Mouse (Mus musculus): ENCODE results near the gene Ipcef1. TPM values are rescaled to one million over a fixed set of nuclear protein-coding genes. Genes with fewer than 3 reads are reported as not detected.

Ipcef1 gene
- 1 to 10 TPM; 1.2 to 1.9 (median 1.5) TPM for total RNA-seq (2022)

DNA sequence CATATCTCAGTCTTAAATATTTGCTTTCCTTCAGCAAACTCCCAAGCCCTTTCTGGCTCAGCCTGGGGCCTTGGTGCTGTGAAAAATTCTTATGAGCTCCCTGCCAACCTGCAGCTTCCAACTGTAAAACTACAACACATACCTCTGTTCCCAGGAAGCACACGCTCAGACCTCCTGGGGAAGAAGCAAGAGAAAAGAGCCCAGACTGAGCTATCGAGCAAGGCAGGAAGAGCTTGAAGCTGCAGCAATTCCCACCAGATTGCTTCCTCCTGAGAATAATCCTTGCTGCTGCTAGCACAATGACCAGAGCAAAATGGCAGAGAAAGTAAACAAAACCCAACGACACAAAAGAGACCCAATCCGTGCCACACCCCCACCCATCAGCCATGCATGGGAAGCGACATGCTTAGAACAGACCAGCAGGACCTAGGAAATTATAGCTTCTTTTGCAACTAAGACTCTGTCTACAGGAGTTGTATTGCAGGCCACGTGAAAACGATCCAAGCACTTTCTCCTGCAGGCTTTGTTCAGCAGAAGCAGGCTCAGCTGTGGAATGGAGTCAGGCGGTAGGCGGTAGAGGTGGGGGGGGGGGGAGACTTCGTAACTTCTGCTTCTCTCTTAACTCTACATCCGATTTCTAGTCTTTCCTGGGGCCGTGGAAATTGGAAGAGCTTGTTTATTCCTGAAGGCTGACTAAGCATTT lies at the start of gene Ipcef1:
TSS of gene Ipcef1 (minus strand) at position 164 of the 703 bp plus-strand sequence.
- no peak for DNase-seq

DNA sequence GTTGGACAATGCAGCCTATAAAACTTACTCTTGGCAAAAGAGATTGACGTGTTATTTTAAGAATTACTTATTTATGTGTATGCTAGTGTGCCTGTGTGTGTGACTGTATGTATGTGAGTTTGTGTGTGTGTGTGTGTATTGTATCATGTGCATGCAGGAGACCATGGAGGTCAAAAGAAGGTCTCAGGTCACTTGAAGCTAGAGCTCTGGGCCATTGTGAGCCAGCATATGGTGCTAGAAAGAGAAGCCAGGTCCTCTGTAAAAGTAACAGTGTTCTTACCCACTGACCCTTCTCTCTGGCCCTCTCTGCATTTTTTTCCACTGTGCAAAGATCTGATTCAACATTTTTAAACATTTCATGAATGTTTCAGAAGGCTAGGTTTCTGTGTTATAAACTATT lies 25.7 kb upstream of the Ipcef1 start:
- no peak for DNase-seq

DNA sequence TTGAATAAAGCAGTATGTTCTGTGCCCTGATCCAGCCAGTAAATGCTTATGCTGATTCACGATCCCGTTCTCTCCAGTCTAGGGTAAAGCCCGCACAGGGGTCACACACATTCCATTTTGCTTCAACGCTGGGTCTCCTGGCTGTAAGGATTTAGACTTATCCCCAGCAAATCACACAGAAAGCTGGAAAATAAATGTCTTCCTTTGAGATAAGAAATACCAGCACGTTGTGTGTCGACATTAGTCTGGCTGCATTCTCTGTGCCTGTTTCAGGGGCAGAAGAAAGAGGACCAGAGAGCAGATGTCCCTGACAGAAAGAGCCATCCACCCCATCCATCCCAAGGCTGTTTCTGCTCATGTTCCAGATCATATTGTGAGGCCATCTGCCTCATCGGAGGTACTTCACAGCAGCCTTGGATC lies 25.1 kb upstream of the Ipcef1 start:
- DNase-seq: no peak

DNA sequence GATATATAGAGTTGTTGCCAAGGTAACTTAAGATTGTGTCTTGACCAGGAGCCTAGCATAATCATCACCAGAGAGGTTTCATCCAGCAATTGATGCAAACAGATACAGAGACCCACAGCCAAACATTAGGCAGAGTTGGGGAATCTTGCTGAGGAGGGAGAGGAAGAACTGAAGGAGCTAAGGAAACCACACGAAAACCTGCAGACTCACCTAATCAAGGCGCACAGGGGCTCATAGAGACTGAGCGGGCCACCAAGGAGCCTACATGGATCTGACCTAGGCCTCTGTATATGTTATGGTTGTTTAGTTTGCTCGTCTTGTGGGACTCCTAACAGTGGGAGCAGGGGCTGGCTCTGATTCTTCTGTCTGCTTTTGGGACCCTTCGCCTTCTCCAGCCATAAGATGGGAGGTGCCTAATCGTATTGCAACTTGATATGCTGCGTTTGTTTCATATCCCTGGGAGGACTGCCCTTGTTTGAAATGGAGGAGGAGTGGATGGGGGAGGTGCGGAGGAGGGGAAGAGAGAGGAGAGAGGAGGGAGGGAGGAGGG lies 24.5 kb upstream of the Ipcef1 start:
- DNase-seq: no peak

DNA sequence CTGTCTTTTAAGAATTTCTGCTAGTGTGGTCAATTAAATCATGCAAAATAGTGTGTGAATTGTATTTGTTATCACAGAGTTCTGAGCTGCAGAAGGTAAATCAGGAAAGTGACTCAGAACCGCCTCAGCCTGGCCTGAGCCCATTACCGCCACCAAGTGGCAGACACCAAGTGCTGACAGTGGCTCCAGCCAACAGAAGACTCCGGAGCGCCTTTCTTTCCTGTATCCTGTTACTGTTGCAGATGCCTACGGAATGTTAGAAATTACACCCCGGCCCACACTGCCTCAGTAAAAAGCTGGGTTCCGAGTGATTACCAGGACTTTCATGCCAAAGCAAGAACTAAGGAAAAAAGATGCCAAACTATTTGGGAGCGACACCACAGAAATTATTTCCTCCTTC lies 23.9 kb upstream of the Ipcef1 start:
- peak; percentile 45 for DNase-seq

DNA sequence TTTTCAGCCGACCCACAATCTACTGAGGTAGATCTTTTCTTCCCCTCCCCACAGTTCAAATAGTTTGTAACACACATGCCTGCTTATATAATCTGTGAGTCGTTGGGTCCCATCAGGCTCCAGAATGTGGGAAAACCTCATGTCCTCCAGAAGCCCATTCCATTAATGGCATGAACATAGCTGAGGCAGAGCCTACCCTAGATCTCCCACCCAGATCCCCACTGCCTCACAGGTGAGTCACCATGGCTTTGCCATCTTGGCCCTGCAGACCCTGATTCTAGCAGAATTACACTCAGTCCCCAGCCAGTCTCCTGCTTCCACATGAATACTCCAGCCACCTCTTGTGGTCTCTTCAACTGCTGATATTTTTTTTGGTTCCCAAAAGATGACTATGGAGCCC lies 23.4 kb upstream of the Ipcef1 start:
- DNase-seq: no peak

DNA sequence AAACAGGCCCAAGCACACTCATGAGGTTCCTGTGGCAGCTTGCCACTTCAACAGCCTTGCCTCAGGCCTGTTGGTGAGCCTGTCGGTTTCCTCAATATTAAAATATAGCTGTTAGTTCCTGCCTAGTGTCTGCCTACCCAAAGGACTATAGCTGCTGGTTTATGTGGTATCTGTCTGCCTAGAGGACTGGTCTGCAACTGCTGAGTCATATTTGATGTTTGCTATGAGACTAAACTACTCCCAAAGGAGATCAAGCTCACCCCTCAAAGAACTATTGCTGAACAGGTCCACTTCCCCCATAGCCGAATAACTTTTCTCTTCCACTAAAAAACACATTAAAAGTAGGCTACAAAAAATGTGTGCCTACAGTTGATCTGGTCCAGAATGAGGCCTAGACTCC lies 22.0 kb upstream of the Ipcef1 start:
- no peak for DNase-seq

DNA sequence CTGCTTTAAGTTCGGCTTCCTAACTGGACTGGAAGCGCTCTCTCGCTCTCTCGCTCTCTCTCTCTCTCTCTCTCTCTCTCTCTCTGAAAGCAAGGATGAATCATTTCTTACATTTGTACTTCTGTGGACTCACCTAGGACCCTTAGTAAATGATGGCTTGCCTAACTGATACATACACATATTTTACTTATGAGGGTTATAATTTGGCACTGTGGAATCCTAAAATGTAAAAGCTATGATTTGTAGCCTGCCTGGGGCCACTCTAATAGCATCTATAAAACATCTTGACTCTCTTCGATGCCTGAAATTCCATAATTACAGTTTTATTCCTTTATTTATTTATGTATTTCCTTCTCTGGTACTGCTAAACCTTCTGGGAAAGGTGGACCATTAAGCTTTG lies 18.6 kb upstream of the Ipcef1 start:
- DNase-seq: no peak

DNA sequence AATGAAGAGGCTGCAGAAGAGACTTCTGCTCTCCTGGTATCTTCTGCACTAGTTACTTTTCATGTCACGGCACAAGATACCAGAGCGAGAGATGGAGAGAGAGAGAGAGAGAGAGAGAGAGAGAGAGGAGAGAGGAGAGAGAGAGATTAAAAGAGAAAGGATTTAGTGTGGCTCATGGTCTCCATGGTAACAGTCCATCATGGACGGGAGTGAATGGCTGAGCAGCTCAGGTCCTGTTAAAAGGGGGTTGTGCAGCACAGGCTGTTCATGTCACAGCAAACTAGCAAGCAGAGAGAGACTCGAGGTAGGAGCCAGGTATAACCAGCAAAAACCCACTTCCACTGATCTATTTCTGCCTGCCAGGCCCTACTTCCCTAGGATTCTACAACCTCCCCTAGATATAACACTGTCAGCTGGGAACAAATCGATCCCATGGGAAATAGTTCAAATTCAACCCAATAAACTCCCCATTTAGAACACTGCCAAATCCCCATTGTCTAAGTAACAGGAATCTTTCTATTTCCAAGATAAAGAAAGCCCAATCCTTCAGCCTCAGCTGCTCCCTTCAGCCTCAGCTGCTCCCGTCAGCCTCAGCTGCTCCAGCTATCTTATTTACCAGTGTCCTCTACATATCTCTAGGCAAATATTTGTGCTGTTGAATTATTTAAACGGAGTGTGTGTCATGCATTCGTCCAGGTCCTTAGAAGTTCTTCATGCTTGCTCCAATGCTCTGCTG lies 18.0 kb upstream of the Ipcef1 start:
- DNase-seq: no peak

DNA sequence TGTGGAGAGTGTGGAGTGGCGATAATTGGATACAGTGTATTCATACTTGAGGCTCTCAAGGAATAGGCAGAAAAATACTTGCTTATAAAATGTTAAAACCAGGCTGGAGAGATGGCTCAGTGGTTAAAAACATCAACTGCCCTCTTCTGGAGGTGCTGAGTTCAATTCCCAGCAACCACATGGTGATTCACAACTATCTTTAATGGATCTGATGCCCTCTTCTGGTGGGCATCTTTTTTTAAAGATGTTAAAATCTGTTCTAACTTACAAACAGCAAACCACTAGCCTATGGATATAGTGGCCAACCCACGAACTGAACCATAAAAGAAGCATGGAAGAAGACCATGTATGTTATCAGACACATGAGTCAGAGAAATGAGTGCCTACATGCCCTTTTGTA lies 16.8 kb upstream of the Ipcef1 start:
- no peak for DNase-seq

DNA sequence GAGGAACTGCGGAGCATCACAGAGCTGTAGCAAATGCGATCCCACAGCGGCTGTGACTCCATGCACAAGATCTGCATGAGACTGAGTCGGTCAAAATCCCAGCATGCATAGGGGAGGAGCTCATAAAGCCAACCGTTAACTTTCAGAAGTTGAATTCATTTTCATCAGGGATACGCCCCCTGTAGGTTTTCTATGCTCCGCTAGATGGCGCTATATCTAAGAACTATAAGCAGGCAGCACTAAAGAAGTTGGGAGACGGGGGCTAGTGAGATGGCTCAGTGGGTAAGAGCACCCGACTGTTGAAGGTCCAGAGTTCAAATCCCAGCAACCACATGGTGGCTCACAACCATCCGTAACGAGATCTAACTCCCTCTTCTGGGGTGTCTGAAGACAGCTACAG lies 16.3 kb upstream of the Ipcef1 start:
- DNase-seq: no peak

DNA sequence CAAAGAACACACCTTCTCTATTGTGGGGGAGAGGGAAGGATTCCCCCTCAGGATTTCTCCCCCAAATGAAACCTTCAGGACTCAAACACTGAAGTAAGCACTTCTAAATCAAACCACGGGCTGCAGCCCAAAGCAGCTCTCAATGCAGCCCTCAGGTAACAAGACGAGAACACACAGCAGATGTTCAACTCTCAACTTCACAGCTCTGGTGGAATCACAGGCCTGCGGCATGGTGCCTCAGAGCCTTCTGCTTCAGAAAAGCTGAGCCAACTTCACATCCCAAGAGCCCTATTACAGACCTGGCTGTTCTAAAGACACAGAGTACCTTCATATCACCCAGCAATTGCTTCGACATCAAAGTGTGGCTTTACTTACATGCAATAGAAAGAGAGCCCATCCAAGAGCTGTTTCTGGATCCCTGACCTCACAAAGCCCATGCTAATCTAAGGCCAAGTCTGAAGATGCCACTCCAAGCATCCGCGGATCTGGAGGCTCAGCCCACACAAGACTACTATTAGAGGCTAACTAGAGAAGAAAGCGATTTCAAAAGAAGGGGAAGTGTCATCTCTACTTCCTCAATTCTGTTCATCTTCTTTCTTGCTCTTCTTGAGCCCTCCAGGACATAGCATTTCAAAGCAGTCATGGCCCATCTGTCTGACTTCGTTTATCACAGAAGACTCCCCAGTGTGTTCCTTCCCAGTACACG lies 11.6 kb upstream of the Ipcef1 start:
- DNase-seq: no peak

DNA sequence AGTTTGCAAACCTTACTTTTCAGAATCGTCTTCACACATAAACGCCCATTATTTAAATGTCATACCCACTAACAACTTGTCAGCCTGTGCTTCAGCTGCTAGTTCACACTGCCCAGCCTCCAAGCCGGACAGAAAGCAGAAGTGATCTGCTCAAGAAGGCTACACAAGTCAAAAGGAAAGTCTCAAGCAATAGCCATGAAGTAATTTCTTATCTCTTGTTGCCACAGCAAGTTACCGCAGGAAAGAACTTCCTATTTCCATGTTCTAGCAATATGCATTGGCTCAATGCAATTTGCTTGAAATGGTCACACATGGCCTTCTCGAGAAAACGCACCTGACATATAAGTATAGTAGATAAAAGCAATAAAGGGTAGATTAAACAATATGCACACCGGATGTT lies 10.7 kb upstream of the Ipcef1 start:
- no peak for DNase-seq

DNA sequence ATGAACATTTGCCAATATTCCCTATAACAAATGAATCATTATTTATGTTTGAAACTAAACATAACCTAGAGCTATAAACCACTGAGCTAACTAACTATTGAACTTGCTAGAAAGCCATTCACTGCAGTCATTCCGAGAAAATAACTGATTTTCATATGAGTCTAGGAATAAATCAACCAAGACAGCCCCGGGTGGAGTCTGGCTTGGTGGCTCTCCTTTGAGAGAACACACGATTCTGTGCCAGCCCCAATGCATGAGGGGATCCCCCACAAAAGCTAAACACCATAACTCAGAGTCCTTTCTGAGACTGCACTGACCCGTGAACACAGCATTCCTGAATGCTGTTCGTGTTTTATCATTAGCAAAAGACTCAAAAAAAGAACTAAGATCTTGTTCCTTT lies 8.0 kb upstream of the Ipcef1 start:
- no peak for DNase-seq

DNA sequence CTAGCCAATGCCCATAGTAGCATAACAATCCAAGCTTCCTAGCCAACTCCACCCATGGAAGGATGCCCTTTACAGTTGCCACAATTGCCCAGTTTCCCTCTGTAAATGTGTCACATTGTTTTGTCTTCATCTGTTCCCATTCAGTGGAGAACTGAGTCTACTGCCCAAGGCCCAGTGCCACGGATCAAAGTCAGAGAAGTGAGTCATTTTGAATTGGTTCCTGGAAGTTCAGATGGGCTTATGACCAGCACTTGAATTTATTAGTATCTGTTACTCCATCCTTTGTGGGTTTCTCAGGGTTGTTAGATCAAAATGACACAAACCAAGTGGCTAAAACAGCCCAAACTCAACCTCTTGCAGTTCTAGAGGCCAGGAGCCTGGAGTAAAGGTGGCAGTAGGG lies 5.3 kb upstream of the Ipcef1 start:
- peak; percentile 22 for DNase-seq

DNA sequence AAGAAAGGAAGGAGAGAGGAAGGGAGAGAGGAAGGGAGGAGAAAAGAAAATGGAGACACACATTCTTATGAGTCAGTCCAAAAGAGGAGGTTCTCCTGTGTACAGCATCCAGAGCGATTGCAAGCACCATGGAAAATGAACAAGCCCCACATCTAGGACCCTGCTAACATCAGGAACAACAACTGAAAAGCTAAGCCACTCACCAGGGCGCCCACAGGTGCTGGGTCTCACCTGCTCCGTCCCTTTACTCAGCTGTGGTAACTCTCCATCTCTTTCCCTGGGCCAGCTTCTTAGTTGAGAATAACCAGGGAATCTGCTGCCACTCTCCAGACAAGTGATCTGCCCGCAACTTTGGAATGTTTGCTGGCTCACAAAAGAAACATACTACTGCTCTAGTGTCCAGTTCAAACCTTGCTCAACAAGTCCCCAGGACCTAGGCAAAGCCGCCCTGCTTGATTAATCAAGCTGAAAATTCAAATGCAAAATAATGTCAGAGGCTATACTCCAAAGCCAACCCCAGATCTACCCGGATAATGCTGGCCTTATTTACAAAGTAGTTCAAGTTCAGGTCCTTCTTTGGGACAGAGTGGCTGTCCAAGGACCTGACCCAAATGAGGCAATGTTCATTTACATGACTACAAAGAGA lies 2.4 kb upstream of the Ipcef1 start:
- DNase-seq: no peak

DNA sequence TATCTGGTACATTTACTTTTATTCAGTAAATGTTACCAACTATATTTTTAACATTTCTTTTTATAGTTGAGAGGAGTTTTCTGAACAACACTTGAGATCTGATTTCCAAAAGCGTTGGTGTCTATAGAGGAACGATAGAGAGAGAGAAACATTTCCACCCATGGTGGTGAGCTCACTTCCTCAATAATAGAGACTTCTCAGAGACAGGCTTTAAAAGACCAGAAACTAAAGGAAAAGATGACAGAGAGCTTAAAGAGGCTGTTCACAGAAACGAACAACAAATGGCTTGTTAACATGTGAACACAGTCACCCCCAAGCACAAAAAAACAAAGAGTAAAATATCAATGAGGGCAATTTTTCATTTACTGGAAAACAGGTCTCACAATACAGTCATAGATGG lies 2.4 kb downstream of the Ipcef1 start:
- no peak for DNase-seq

DNA sequence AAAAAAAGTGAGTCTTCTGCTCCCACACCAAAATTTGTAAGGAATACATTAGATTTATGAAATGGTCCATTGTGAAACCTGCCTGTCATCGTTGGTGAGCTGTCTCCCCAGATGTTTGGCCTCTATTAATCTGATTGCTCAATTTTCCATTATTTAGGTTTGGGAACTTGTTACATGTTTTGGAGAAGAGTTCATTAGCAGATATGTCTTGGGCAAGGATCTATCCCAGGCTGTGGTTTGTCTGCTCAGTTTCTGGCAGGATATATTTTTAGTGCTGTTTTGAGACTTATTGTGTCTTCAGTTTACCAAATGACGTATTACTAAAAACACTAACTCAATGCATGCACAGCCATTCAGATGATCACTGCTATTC lies 4.4 kb downstream of the Ipcef1 start:
- DNase-seq: no peak

DNA sequence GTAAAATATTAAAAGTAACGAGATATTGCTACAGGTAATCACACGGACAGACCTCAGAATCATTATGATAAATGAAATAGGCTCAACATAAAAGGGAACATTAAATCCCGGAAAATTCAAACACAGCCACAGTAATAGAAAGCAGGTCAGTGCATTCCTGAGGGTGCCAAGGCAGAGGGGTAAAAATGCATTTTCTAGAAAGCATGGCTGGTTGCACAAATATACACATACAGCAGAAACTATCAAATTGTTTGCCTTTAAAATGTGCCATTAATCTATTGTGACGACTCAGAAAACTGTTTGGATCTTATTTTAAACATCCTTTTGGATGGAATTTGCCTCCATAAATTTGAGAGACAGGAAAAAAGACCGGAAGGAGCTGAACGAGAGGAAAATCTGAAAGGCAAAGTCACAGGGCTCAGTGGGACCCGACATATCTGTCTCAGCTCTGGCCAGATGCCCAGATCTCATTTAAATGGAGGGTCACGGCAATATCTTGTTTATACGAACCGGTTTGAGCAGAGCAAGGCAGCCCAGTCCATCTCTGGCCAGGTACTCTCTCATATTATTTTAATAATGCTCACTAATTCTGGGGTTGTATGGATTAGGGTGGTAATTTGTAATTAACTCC lies 4.9 kb downstream of the Ipcef1 start:
- DNase-seq: no peak

DNA sequence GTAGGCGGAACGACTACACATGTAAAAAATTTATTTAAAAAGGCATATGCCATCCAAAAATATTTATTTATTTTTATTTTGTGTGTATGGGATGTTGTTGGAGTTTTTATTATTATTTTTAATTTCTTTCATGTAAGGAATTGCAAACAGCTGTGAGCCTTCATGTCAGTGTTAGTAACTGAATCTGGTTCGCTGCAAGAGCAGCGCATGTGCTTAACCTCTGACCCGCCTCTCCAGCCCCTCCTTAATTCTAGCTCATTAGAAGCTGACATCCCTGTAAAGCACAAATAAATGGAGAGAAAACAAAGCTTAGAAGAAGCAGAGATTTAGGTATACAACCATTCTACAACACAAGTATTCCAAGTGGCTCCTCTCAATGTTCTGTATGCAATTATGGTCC lies 8.4 kb downstream of the Ipcef1 start:
- DNase-seq: no peak

DNA sequence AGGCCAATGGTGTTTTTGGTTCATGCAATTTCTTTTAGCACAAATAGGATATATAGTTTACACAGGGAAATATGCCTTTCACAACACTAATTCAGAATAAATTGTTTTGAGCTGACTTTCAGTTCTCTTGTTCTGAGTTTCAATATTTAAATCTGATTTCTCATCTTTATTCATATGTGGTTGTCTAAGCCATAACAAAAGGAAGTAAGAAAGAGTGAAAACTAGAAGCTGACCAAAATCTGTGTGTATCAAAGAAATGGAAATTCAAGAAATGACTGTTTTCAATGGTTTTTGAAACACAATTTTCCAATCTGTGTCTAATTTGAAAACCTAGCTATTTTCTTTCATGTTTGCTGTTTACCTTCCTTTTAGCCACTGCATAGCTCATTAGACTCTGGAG lies 11.2 kb downstream of the Ipcef1 start:
- no peak for DNase-seq

DNA sequence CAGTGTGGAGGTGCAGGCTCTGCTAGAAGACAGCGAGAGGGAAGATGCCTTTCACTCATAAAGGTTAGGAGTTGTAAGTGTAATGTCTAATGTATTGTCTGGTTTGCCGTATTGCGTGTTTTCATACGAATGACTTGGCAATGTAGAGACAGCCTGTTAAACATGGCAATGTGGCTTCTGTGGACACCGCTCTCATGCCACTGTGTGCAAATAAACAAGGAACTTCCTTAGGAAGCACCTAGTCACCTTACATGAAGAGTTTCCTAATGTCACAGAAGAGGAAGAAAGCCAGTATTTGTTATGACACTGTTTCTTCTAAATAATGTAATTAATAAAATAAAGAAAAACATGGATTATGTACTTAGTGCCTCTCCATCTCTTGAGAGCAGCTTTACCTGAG lies 15.1 kb downstream of the Ipcef1 start:
- no peak for DNase-seq

DNA sequence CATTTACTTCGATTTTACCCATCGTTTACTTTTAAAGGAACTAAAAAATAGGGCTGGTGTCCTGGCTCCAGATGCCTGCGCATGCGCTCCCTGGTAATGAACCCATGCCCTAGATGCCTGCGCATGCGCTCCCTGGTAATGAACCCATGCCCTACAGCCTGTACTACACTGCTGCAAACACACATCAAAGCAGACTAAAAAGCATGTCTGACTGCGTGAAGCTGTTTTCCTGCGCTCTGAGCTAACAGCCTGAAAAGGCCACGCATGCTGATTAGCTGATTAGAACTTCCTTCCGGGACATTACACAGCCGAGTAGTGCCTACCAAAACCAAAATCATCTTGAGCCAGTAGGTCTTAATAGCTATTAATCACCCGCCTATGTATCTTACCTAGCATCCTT lies 16.7 kb downstream of the Ipcef1 start:
- no peak for DNase-seq

Data from adrenal gland, adult 8-10 months (tissue).